Mouse (Mus musculus) neural tube, postnatal 0 days (tissue): ENCODE data around the gene Smlr1. TPM values are rescaled to one million over a fixed set of nuclear protein-coding genes. Genes with fewer than 3 reads are reported as not detected.

Experiments
- polyA plus RNA-seq: library from polyadenylated mRNA; unstranded; fragments of >200 nt; fragmentation: Nextera tagmentation; extraction: Ambion mirVana; gene quantifications from 2 replicates; pipeline ENCODE4 v1.2.1, GENCODE M21; 2015

The Smlr1 gene
- polyA plus RNA-seq = not detected in 2 replicates

DNA sequence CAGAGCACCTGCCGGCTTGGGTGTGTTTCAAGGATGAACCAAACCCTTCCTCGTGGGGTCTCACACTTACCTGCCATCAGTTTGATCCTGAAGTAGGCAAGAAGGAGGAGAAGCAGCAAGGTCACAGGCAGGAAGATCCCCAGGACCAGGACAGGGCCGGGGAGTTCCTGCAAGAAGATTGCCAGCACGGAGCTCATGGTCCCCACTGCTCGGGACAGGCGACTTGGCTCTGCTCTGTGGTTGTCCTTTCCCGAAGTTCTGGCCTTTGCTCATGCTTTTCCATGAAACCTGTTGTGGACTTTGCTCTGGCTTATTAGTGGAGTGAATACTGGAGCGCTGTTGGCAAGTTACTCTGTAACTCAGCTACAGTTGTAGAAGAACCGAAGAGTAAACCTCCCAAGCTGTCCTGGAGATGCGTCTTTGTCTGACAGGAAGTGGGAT is at the start of gene Smlr1:
Gene Smlr1, minus strand, starts transcription at position 377 of the 441 bp plus-strand sequence.

Other genes starting within 250 kb of the Smlr1 start
- gene Akap7, start 228.4 kb downstream of the Smlr1 start, polyA plus RNA-seq = 77.3 and 85.7 TPM in 2 replicates
- gene Epb41l2, start 176.5 kb downstream of the Smlr1 start, polyA plus RNA-seq = 34.8 and 35.0 TPM in 2 replicates